Mouse (Mus musculus): Measurements from ENCODE around the gene Pcbp4. TPM values are rescaled to one million over a fixed set of nuclear protein-coding genes. Genes with fewer than 3 reads are reported as not detected.

Pcbp4 gene
- polyA plus RNA-seq, 1 experiment from 2014 or later: 228 TPM

- 95% methylated on average over 10 of the region's 10 CpGs for WGBS
- H3K4me1 ChIP-seq (ENCODE audit: control insufficient read depth, insufficient read depth, low read depth, low read length): no peaks in the 10 kb centered on the region
- ATAC-seq: no peak
- H3K9me3 ChIP-seq (ENCODE audit: control insufficient read depth, low read length): no peaks in the 10 kb centered on the region
- H3K4me3 ChIP-seq (ENCODE audit: low read length): no peak overlapping the region
- H3K4me2 ChIP-seq (ENCODE audit: low read length): no peak overlapping the region
- H3K27ac ChIP-seq (ENCODE audit: low read depth, low read length): no peak overlapping the region
- no peaks in the 10 kb centered on the region for H3K36me3 ChIP-seq (ENCODE audit: control insufficient read depth, insufficient read depth, low read length)
- no peaks in the 10 kb centered on the region for H3K27me3 ChIP-seq (replicated peaks; ENCODE audit: control insufficient read depth, insufficient read depth, low read length)
- H3K9ac ChIP-seq (ENCODE audit: low read depth, low read length): no peak overlapping the region
These were observed 56.3 kb downstream of the Pcbp4 start for GRCm38 (mm10) chr9:106509356-106509755.

DNA sequence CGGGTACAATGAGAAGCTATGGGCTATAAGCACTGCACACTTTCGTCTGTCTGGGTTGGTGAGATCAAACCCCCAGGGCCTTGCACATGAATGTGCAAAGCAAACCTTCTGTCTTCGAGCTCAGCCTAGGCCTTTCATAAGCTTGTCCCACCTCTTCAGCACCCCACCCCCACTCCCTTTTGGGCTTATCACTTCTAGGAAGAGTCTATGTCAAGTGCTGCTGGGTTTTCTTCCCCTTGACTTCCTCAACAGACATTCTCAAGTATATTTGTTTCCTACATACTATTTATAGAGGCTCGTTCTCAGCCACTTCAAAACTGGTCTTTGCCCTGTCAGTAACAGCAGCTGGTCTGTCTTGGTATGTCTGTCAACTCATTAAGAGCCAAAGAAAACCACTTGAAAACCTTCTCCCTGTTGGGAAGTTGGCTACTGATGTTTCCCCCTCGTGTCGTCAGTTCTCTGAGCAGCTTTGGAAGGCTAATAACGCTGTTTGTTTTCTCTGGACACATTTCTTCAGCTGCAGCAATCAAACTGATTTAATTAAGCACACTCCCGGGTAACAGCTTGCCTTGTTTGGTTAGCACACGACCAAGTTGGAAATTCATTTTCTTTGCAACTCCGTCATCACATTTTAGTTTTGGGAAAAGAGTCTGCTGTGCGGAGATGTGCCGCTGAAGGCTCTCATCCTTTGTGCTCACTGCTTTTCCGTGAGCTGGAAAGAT lies 59.8 kb downstream of the Pcbp4 start:
- no peaks in the 10 kb centered on the region for H3K9me3 ChIP-seq (ENCODE audit: control insufficient read depth, low read length)
- WGBS: 59% methylated on average over 13 of the region's 13 CpGs
- no peaks in the 10 kb centered on the region for H3K4me1 ChIP-seq (ENCODE audit: control insufficient read depth, insufficient read depth, low read depth, low read length)
- no peak for ATAC-seq
- no peaks in the 10 kb centered on the region for H3K27me3 ChIP-seq (replicated peaks; ENCODE audit: control insufficient read depth, insufficient read depth, low read length)
- no peaks in the 10 kb centered on the region for H3K36me3 ChIP-seq (ENCODE audit: control insufficient read depth, insufficient read depth, low read length)
- no peak overlapping the region for H3K27ac ChIP-seq (ENCODE audit: low read depth, low read length)
- H3K4me2 ChIP-seq (ENCODE audit: low read length): no peak overlapping the region
- no peak overlapping the region for H3K4me3 ChIP-seq (ENCODE audit: low read length)
- no peak overlapping the region for H3K9ac ChIP-seq (ENCODE audit: low read depth, low read length)

DNA sequence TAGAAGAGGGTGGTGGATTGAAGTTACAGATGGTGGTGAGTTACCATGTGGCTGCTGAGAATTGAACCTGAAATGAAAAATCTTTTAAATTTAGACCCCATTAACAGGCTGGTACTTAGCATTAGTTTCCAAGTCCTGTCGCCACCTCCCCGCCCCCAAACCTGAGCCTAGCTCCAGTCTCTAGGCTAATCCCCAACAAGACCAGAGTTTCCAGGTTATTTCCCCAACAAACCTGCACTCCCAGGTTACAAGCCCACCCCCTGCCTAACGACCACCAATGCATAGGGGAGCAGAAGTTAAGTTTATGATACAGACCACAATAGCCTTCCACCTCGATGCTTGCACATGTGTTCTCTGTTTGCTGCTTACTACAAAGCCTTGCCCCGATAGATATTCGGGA lies 60.5 kb downstream of the Pcbp4 start:
- 87% methylated on average over 6 of the region's 6 CpGs for WGBS
- Histone ChIP-seq H3K4me1 (ENCODE audit: control insufficient read depth, insufficient read depth, low read depth, low read length) (no peaks in the 10 kb centered on the region), H3K27ac (ENCODE audit: low read depth, low read length) (no peak overlapping the region), H3K27me3 (replicated peaks; ENCODE audit: control insufficient read depth, insufficient read depth, low read length) (no peaks in the 10 kb centered on the region), H3K36me3 (ENCODE audit: control insufficient read depth, insufficient read depth, low read length) (no peaks in the 10 kb centered on the region), H3K9ac (ENCODE audit: low read depth, low read length) (no peak overlapping the region), H3K4me3 (ENCODE audit: low read length) (no peak overlapping the region), H3K9me3 (ENCODE audit: control insufficient read depth, low read length) (no peaks in the 10 kb centered on the region), H3K4me2 (ENCODE audit: low read length) (no peak overlapping the region)
- ATAC-seq: no peak

Other genes with a start within 250 kb of the Pcbp4 start
- 0.04 and 0.09 TPM in 2 replicates for gene Tlr9, start 230.7 kb upstream of the Pcbp4 start, polyA plus RNA-seq (2015; fragmentation: Nextera tagmentation; extraction: Ambion mirVana)
- gene Alas1, start 204.6 kb upstream of the Pcbp4 start, polyA plus RNA-seq (2015; fragmentation: Nextera tagmentation; extraction: Ambion mirVana): 105 and 112 TPM in 2 replicates
- 8.9 and 9.7 TPM in 2 replicates for gene Poc1a, start 172.2 kb upstream of the Pcbp4 start, polyA plus RNA-seq (2015; fragmentation: Nextera tagmentation; extraction: Ambion mirVana)
- 12.5 and 13.1 TPM in 2 replicates for gene Dusp7, start 84.7 kb upstream of the Pcbp4 start, polyA plus RNA-seq (2015; fragmentation: Nextera tagmentation; extraction: Ambion mirVana)
- 603 and 620 TPM in 2 replicates for gene Rpl29, start 23.8 kb upstream of the Pcbp4 start, polyA plus RNA-seq (2015; fragmentation: Nextera tagmentation; extraction: Ambion mirVana)
- 26.2 and 26.6 TPM in 2 replicates for gene Acy1, start 15.0 kb upstream of the Pcbp4 start, polyA plus RNA-seq (2015; fragmentation: Nextera tagmentation; extraction: Ambion mirVana)
- 12.1 and 13.2 TPM in 2 replicates for gene Abhd14b, start 5.8 kb upstream of the Pcbp4 start, polyA plus RNA-seq (2015; fragmentation: Nextera tagmentation; extraction: Ambion mirVana)
- 83.8 and 87.8 TPM in 2 replicates for gene Abhd14a, start 5.6 kb upstream of the Pcbp4 start, polyA plus RNA-seq (2015; fragmentation: Nextera tagmentation; extraction: Ambion mirVana)
- gene Gpr62, start 12.6 kb downstream of the Pcbp4 start, polyA plus RNA-seq (2015; fragmentation: Nextera tagmentation; extraction: Ambion mirVana): 1.3 and 1.4 TPM in 2 replicates
- 43.1 and 43.9 TPM in 2 replicates for gene Rrp9, start 22.7 kb downstream of the Pcbp4 start, polyA plus RNA-seq (2015; fragmentation: Nextera tagmentation; extraction: Ambion mirVana)
- gene Parp3, start 23.7 kb downstream of the Pcbp4 start, polyA plus RNA-seq (2015; fragmentation: Nextera tagmentation; extraction: Ambion mirVana): 1.3 TPM in 2 replicates
- gene Iqcf1, start 46.7 kb downstream of the Pcbp4 start, polyA plus RNA-seq (2015; fragmentation: Nextera tagmentation; extraction: Ambion mirVana): not detected in 2 replicates
- gene Iqcf5, start 61.3 kb downstream of the Pcbp4 start, polyA plus RNA-seq (2015; fragmentation: Nextera tagmentation; extraction: Ambion mirVana): not detected in 2 replicates
- not detected in 2 replicates for gene Iqcf3, start 108.3 kb downstream of the Pcbp4 start, polyA plus RNA-seq (2015; fragmentation: Nextera tagmentation; extraction: Ambion mirVana)
- not detected in 2 replicates for gene Iqcf4, start 117.7 kb downstream of the Pcbp4 start, polyA plus RNA-seq (2015; fragmentation: Nextera tagmentation; extraction: Ambion mirVana)
- gene Iqcf6, start 173.3 kb downstream of the Pcbp4 start, polyA plus RNA-seq (2015; fragmentation: Nextera tagmentation; extraction: Ambion mirVana): not detected in 2 replicates
- gene Grm2, start 202.8 kb downstream of the Pcbp4 start, polyA plus RNA-seq (2015; fragmentation: Nextera tagmentation; extraction: Ambion mirVana): 11.3 and 12.3 TPM in 2 replicates
- gene Tex264, start 232.6 kb downstream of the Pcbp4 start, polyA plus RNA-seq (2015; fragmentation: Nextera tagmentation; extraction: Ambion mirVana): 86.1 and 91.0 TPM in 2 replicates